Mouse (Mus musculus) B cell, adult 62 days (primary cell): Measurements from ENCODE around the gene Arhgap4. TPM values are rescaled to one million over a fixed set of nuclear protein-coding genes. Genes with fewer than 3 reads are reported as not detected.

Source experiments
- total RNA-seq: library from RNA; stranded (reverse); gene quantifications from 4 replicates; pipeline ENCODE4 v1.2.4, GENCODE M21; 2023

Gene Arhgap4
- total RNA-seq, result 327 to 363 TPM (median 346 TPM) in 4 replicates

DNA sequence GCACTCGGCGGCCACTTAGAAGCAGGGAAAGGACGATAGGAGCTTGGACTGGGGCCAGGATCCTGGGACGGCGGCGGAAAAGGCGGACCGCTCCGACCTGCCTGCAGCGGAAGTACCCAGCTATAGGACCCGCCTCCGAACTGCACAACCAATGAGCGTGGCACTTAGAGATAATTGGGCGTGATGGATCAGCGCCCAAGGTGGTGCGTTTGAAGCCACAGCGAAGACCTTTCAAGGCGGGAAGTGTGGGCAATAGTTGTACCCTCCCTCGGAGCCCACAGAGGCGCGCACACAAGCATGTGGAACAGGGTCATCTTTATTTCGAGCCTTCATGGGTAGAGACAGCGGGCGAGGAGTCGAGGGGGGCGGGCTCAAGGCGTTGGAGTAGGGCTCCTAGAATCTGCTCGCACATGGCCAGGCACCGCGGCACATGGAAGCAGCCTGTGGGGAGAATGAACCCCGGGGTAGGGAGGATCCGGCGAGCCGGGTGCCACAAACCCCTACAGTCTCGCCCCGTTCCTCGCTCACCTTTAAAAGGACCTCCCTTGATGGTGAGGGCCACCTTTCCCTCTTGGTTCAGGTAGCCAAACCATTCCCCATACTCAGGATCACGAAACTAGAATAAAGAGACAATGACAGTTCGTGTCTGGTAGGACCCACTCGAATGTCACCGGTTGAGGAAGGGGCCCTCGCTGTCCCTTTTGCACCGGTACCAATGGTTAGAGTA lies at the start of gene Arhgap4, which contains the start of gene Naa10:
Gene Arhgap4, minus strand, starts transcription at position 48 of the 727 bp plus-strand sequence.
Gene Naa10, minus strand, starts transcription at position 122 of the 727 bp plus-strand sequence.

GRCm38 (mm10) chrX:73966248-73967176 lies 44.8 kb upstream of the Arhgap4 start, which contains the start of gene Hcfc1:
Gene Hcfc1 (minus strand): TSS chrX:73966357.

DNA sequence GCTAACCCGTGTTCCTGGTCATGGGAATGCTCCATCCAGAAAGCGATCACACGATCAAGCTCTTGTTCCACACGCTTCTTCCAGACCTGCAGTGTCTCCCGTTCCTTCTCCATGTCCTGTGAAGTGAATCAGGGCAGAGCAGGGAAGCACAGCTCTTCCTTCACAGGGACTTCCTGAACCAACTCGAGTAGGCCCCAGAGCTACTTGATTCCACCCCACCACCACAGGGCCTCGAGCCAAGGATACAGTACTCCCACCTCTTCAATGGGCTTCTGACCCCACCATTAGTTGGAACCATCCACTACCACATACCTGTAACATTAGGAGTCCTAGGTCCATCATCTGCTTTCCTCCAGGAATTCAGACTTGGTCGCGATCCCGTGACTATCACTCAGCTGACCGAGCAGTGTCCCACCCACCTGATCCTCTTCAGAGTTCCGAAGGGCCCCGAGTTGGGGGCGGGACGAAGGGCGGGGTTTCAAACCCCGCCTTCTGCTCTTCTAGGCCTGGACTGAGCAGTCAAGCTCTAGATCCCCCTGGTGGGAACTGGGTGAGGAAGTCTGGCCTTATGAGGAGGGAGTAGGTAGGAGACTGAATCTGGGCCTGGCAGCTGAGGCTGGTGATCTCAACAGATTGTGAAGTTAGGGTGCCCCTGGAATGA lies 8.9 kb upstream of the Arhgap4 start, which contains the start of gene Renbp:
Gene Renbp, minus strand, starts transcription at position 449 of the 661 bp plus-strand sequence.

GRCm38 (mm10) chrX:73895719-73896118 lies 26.0 kb downstream of the Arhgap4 start, which contains the start of gene L1cam:
Gene L1cam (minus strand): TSS chrX:73896105.

DNA sequence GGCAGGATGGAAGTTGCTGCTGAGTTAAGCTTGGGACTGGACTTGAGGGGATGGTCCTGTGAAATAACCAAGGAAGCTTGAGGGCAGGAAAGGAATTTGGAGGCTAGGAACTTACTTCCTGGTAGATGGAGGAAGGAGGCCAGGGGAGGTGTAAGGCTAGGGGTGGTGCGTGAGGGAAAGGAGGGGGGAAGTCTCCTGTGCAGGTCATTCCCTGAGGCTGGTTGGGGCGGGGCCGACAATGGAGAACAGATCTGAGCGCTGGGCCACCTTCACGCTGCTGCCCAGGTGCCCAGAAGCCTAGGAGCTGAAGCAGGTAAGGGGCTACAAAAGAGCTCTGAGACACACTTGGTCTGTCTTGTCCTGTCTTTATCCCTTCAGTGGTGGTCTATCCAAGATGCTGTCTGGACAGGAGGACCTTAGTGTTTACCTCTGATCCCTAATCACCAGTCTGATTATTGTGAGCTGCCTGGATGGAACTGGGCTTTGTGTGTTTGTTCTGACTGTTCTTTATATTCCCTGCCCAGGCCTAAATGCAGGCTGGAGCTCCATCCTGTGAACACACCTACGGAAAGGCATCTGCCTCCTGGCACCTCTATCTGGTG lies 30.0 kb downstream of the Arhgap4 start, which contains the start of gene Avpr2:
Gene Avpr2, plus strand, starts transcription at position 552 of the 602 bp plus-strand sequence.

Other genes with a start within 250 kb of the Arhgap4 start
- 0.64 to 1.6 TPM in 2 of 4 replicates, not detected in the others for gene Slc6a8, start 248.7 kb downstream of the Arhgap4 start, total RNA-seq
- 127 to 144 TPM (median 136 TPM) in 4 replicates for gene Bcap31, start 205.7 kb downstream of the Arhgap4 start, total RNA-seq
- 67.1 to 75.5 TPM (median 69.5 TPM) in 4 replicates for gene Abcd1, start 205.3 kb downstream of the Arhgap4 start, total RNA-seq
- 0.09 TPM in 1 of 4 replicates, not detected in the others for gene Plxnb3, start 164.8 kb downstream of the Arhgap4 start, total RNA-seq
- 162 to 174 TPM (median 166 TPM) in 4 replicates for gene Srpk3, start 147.5 kb downstream of the Arhgap4 start, total RNA-seq
- 144 to 159 TPM (median 154 TPM) in 4 replicates for gene Idh3g, start 135.0 kb downstream of the Arhgap4 start, total RNA-seq
- 126 to 139 TPM (median 134 TPM) in 4 replicates for gene Ssr4, start 134.8 kb downstream of the Arhgap4 start, total RNA-seq
- gene Pdzd4, start 96.9 kb downstream of the Arhgap4 start, total RNA-seq, result 0.52 to 1.3 TPM (median 0.90 TPM) in 4 replicates
- 0.21 TPM in 1 of 4 replicates, not detected in the others for gene Avpr2, start 29.8 kb downstream of the Arhgap4 start, total RNA-seq
- gene L1cam, start 25.8 kb downstream of the Arhgap4 start, total RNA-seq, result 16.2 to 21.5 TPM (median 17.9 TPM) in 4 replicates
- 47.6 to 57.0 TPM (median 52.9 TPM) in 4 replicates for gene Naa10, start 74 bp upstream of the Arhgap4 start, total RNA-seq
- 36.1 to 45.6 TPM (median 43.1 TPM) in 4 replicates for gene Renbp, start 9.0 kb upstream of the Arhgap4 start, total RNA-seq
- gene Hcfc1, start 44.5 kb upstream of the Arhgap4 start, total RNA-seq, result 107 to 120 TPM (median 111 TPM) in 4 replicates
- 179 to 208 TPM (median 199 TPM) in 4 replicates for gene Irak1, start 102.0 kb upstream of the Arhgap4 start, total RNA-seq
- gene Opn1mw, start 205.6 kb upstream of the Arhgap4 start, total RNA-seq, result not detected in 4 replicates
- gene Mecp2, start 213.5 kb upstream of the Arhgap4 start, total RNA-seq, result 45.7 to 54.8 TPM (median 49.6 TPM) in 4 replicates
- gene Tex28, start 246.0 kb upstream of the Arhgap4 start, total RNA-seq, result not detected in 4 replicates